Mouse (Mus musculus): ENCODE measurements around the gene Sh2d1b1. TPM values are rescaled to one million over a fixed set of nuclear protein-coding genes. Genes with fewer than 3 reads are reported as not detected.
"Not testable (repeated sequence)": the region's sequence is repeated elsewhere in the genome, so short reads cannot be mapped to it uniquely, and the experiment has no call there.

The Sh2d1b1 gene
- polyA plus RNA-seq (2014; fragmentation: Nextera tagmentation; extraction: Ambion mirVana) = 0.13 and 0.15 TPM in 2 replicates

DNA sequence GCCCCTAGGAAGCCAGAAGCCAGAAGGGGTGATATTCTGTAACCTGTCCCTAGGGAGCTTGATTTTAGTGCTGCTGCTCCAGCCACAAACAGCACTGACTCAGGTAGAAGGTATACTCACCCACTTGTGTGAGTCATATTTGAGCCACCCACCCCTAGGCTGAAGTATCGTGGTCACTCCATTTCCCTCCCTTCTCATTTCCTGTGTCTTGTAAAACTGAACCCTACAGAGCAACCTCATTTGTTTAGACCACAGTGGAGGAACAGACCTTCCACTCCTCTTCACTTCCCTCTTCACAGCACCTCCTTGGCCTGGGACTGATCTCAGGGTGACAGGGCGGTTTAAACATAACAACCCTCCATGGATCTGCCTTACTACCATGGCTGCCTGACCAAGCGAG is at the start of gene Sh2d1b1:
Gene Sh2d1b1 (plus strand): TSS at position 305 of the 400 bp plus-strand sequence.
- H3K36me3 ChIP-seq (ENCODE audit: control insufficient read depth, insufficient read depth, low read length) = no peaks in the 10 kb centered on the region
- no peaks in the 10 kb centered on the region for H3K4me1 ChIP-seq (ENCODE audit: control insufficient read depth, insufficient read depth, low read length)
- no peak within 1 kb of the TSS for H3K9ac ChIP-seq (ENCODE audit: low read depth, low read length)
- no peak within 1 kb of the TSS for H3K27ac ChIP-seq (replicated peaks; ENCODE audit: low read depth, low read length)
- no peaks in the 10 kb centered on the region for H3K9me3 ChIP-seq (ENCODE audit: control insufficient read depth, low read length)
- no peaks in the 10 kb centered on the region for H3K27me3 ChIP-seq (replicated peaks; ENCODE audit: control insufficient read depth, insufficient read depth, low read length)
- ATAC-seq (ENCODE audit: low read depth) (no peak), DNase-seq (ENCODE audit: low spot score) (no peak)
- 83% methylated on average over 2 of the region's 3 CpGs for WGBS
- no peak within 1 kb of the TSS for H3K4me3 ChIP-seq (ENCODE audit: low read depth, low read length)
- no peak within 1 kb of the TSS for H3K4me2 ChIP-seq (ENCODE audit: low read depth, low read length)

DNA sequence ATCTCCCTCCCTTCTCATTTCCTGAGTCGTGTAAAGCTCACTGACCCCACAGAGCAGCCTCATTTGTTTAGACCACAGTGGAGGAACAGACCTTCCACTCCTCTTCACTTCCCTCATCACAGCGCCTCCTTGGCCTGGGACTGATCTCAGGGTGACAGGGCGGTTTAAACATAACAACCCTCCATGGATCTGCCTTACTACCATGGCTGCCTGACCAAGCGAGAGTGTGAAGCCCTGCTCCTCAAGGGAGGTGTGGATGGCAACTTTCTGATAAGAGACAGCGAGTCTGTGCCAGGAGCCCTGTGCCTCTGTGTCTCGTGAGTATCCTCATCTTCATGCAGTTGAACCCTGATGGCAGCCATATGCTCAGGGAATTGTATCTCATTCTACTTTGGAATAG is 44.4 kb upstream of the Sh2d1b1 start, which contains the start of gene Sh2d1b2:
Gene Sh2d1b2 (plus strand): TSS at position 62 of the 400 bp plus-strand sequence.
- not testable (repeated sequence) for H3K4me1 ChIP-seq (ENCODE audit: control insufficient read depth, insufficient read depth, low read length); ATAC-seq (ENCODE audit: low read depth); H3K4me2 ChIP-seq (ENCODE audit: low read depth, low read length); H3K36me3 ChIP-seq (ENCODE audit: control insufficient read depth, insufficient read depth, low read length); DNase-seq (ENCODE audit: low spot score); H3K9me3 ChIP-seq (ENCODE audit: control insufficient read depth, low read length); H3K27me3 ChIP-seq (replicated peaks; ENCODE audit: control insufficient read depth, insufficient read depth, low read length); H3K27ac ChIP-seq (replicated peaks; ENCODE audit: low read depth, low read length); H3K4me3 ChIP-seq (ENCODE audit: low read depth, low read length); H3K9ac ChIP-seq (ENCODE audit: low read depth, low read length)
- WGBS = 73% methylated on average over 4 of the region's 6 CpGs

DNA sequence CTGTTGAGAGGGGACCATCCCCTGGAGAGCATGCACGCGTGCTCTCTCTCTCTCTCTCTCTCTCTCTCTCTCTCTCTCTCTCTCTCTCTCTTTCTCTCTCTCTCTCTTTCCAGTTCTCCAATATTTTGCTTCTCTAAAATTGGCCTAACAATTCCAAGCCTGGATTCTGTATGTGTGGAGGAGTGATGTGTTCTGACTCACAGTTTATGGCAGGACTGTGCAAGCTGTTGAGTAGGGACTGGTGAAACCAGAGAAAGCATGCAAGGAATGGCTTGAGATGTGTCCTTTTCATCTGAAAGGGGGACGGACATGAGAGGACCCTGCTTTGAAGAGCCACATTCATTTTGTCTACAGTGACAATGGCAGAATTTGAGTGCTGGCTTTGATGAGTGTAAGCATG is 32.1 kb upstream of the Sh2d1b1 start:
- H3K36me3 ChIP-seq (ENCODE audit: control insufficient read depth, insufficient read depth, low read length) = no peaks in the 10 kb centered on the region
- no peaks in the 10 kb centered on the region for H3K9me3 ChIP-seq (ENCODE audit: control insufficient read depth, low read length)
- no peaks in the 10 kb centered on the region; the same call in 1 of the 2 replicates for H3K27me3 ChIP-seq (replicated peaks; ENCODE audit: control insufficient read depth, insufficient read depth, low read length)
- 77% methylated on average over 3 of the region's 3 CpGs for WGBS
- ATAC-seq (ENCODE audit: low read depth) (no peak), DNase-seq (ENCODE audit: low spot score) (no peak)
- H3K27ac ChIP-seq (replicated peaks; ENCODE audit: low read depth, low read length) = no peak overlapping the region
- H3K4me2 ChIP-seq (ENCODE audit: low read depth, low read length) = no peak overlapping the region
- no peak overlapping the region for H3K9ac ChIP-seq (ENCODE audit: low read depth, low read length)
- no peak overlapping the region for H3K4me3 ChIP-seq (ENCODE audit: low read depth, low read length)
- no peaks in the 10 kb centered on the region for H3K4me1 ChIP-seq (ENCODE audit: control insufficient read depth, insufficient read depth, low read length)

DNA sequence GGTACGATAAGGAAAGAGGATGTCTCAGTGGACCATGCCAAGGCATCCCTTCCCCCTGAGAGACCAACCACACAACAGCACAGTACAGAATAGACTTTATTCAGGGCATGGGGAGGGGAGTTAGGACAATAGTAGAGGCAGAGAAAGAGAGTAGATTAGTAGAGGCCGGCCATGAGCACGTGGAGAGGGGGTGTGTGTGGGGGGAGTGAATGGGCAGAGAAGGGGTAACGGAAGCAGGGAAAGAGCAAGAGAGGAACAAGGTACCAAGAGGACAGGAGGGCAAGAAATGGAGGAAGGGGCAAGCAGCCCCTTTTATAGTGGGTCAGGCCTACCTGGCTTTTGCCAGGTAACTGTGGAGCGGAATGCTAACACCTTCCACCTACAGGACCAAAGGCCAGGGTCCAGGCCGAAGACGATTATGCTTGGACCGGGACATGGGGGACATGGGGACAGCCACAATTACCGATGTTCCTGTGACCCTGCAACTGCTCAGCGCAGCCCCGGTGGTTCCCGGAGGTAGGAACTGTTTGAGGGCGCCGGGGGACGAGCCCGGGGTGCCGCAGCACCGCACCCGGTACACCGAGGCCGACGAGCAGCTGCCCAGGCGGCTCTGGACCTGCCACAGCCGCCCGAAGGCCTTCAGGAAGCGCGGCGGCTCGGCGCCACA is 22.1 kb upstream of the Sh2d1b1 start:
- Histone ChIP-seq H3K36me3 (ENCODE audit: control insufficient read depth, insufficient read depth, low read length) (no peaks in the 10 kb centered on the region), H3K9ac (ENCODE audit: low read depth, low read length) (peak overlapping the region; percentile 86), H3K9me3 (ENCODE audit: control insufficient read depth, low read length) (no peaks in the 10 kb centered on the region), H3K27ac (replicated peaks; ENCODE audit: low read depth, low read length) (0 out of 2 replicates have a peak overlapping the region, but pooled peaks have one; percentile 15), H3K4me1 (ENCODE audit: control insufficient read depth, insufficient read depth, low read length) (no peaks in the 10 kb centered on the region), H3K4me2 (ENCODE audit: low read depth, low read length) (peak overlapping the region; percentile 71), H3K27me3 (replicated peaks; ENCODE audit: control insufficient read depth, insufficient read depth, low read length) (no peaks in the 10 kb centered on the region), H3K4me3 (ENCODE audit: low read depth, low read length) (peak overlapping the region; percentile 69)
- no peak for DNase-seq (ENCODE audit: low spot score)
- no peak; the same call in none of the 2 replicates for ATAC-seq (ENCODE audit: low read depth)
- 36% methylated on average over 20 of the region's 30 CpGs for WGBS

DNA sequence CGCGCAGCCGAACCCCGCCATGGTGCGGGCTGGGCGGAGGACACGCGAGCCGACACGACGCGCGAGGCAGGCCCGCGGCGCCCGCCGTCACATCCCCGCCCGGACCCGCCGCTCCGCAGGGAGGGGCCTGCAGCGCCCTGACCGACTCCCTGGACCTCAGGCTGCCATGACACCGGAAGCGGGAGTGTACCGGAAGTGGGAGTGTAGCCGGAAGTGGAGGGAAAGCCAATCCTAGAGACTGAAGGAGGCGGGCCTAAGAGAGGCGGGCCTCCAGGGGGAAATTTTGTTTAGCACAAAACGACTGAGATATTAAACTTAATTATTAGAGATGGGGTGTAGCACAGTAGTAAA is 21.6 kb upstream of the Sh2d1b1 start:
- H3K9ac ChIP-seq (ENCODE audit: low read depth, low read length) = peak overlapping the region; percentile 86
- no peaks in the 10 kb centered on the region for H3K36me3 ChIP-seq (ENCODE audit: control insufficient read depth, insufficient read depth, low read length)
- peak overlapping the region; percentile 71 for H3K4me2 ChIP-seq (ENCODE audit: low read depth, low read length)
- H3K4me1 ChIP-seq (ENCODE audit: control insufficient read depth, insufficient read depth, low read length) = no peaks in the 10 kb centered on the region
- DNase-seq (ENCODE audit: low spot score) (peak; percentile 95), ATAC-seq (ENCODE audit: low read depth) (peak; percentile 100)
- 3% methylated on average over 27 of the region's 32 CpGs for WGBS
- no peaks in the 10 kb centered on the region for H3K27me3 ChIP-seq (replicated peaks; ENCODE audit: control insufficient read depth, insufficient read depth, low read length)
- peak overlapping the region; percentile 69 for H3K4me3 ChIP-seq (ENCODE audit: low read depth, low read length)
- 0 out of 2 replicates have a peak overlapping the region, but pooled peaks have one; percentile 15 for H3K27ac ChIP-seq (replicated peaks; ENCODE audit: low read depth, low read length)
- no peaks in the 10 kb centered on the region for H3K9me3 ChIP-seq (ENCODE audit: control insufficient read depth, low read length)

DNA sequence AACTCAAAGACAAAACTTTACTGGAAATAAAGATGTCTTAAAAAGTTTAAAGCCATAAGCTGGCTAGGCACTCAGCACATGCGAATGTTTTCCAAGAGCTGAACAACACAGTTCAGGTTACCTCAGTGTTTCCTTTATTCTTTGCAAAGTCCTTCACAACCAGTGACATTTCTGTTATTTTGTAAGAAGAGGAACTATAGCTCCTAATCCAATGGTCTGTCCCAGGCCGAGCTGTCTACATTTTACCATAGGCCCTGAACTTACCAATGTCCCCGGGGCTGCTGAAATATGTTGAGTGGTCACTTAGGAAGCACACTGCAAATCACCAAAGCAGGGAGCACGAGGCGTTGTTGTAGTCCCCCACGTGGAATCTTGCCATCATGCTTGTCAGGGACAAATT is 6.8 kb upstream of the Sh2d1b1 start:
- H3K4me2 ChIP-seq (ENCODE audit: low read depth, low read length) = no peak overlapping the region
- no peak overlapping the region for H3K9ac ChIP-seq (ENCODE audit: low read depth, low read length)
- H3K4me3 ChIP-seq (ENCODE audit: low read depth, low read length) = no peak overlapping the region
- no peak for DNase-seq (ENCODE audit: low spot score)
- H3K27ac ChIP-seq (replicated peaks; ENCODE audit: low read depth, low read length) = no peak overlapping the region
- no peaks in the 10 kb centered on the region for H3K27me3 ChIP-seq (replicated peaks; ENCODE audit: control insufficient read depth, insufficient read depth, low read length)
- H3K4me1 ChIP-seq (ENCODE audit: control insufficient read depth, insufficient read depth, low read length) = no peaks in the 10 kb centered on the region
- ATAC-seq (ENCODE audit: low read depth) = no peak
- H3K36me3 ChIP-seq (ENCODE audit: control insufficient read depth, insufficient read depth, low read length) = no peaks in the 10 kb centered on the region
- 81% methylated on average over 6 of the region's 6 CpGs for WGBS
- peaks cover 8% of the 10 kb centered on the region for H3K9me3 ChIP-seq (ENCODE audit: control insufficient read depth, low read length)

DNA sequence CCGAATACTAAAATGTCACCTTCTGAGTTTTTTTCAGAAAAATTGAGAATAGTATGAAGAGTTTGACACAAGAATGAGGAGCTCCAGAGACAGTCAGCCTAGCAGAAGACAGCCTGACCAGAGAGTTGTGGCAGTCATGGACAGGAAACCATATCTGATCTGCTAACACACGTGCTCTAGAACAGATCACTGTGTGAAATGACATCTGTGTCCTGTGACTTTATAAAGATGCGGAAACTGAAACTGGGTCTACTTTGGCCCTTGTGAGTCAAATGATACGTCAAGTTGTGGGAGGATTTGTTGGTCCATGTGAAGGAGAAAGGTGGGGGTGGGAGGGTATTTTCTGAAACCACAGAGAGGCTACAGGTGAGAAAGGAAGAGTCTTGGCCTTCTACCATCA is 6.4 kb upstream of the Sh2d1b1 start:
- ATAC-seq (ENCODE audit: low read depth) = no peak
- DNase-seq (ENCODE audit: low spot score) = no peak
- Histone ChIP-seq H3K4me1 (ENCODE audit: control insufficient read depth, insufficient read depth, low read length) (no peaks in the 10 kb centered on the region), H3K27ac (replicated peaks; ENCODE audit: low read depth, low read length) (no peak overlapping the region), H3K4me3 (ENCODE audit: low read depth, low read length) (no peak overlapping the region), H3K27me3 (replicated peaks; ENCODE audit: control insufficient read depth, insufficient read depth, low read length) (no peaks in the 10 kb centered on the region), H3K9ac (ENCODE audit: low read depth, low read length) (no peak overlapping the region), H3K4me2 (ENCODE audit: low read depth, low read length) (no peak overlapping the region), H3K9me3 (ENCODE audit: control insufficient read depth, low read length) (peaks cover 8% of the 10 kb centered on the region), H3K36me3 (ENCODE audit: control insufficient read depth, insufficient read depth, low read length) (no peaks in the 10 kb centered on the region)
- WGBS = 81% methylated on average over 4 of the region's 4 CpGs

DNA sequence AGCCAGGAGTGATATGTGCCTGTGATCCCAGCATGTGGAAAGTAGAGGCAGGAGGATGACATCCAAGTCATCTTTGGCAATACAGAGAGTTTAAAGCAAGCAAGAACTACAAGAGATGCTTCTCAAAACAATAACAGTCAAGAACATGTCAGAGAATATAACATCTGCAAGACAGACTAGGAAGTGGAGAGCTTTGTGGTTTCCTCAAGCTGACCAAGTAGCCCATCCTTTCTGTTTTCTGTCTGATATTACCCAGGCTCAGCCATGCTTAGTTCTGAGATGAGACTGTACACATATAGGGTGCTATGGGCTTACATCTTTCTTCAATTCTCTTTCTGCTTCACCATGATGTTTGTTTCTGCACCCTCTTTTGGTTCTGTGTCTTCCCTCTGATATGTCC is 3.9 kb upstream of the Sh2d1b1 start:
- Histone ChIP-seq H3K36me3 (ENCODE audit: control insufficient read depth, insufficient read depth, low read length) (no peaks in the 10 kb centered on the region), H3K27me3 (replicated peaks; ENCODE audit: control insufficient read depth, insufficient read depth, low read length) (no peaks in the 10 kb centered on the region), H3K9ac (ENCODE audit: low read depth, low read length) (no peak overlapping the region), H3K4me3 (ENCODE audit: low read depth, low read length) (no peak overlapping the region), H3K9me3 (ENCODE audit: control insufficient read depth, low read length) (no peaks in the 10 kb centered on the region), H3K4me2 (ENCODE audit: low read depth, low read length) (no peak overlapping the region), H3K4me1 (ENCODE audit: control insufficient read depth, insufficient read depth, low read length) (no peaks in the 10 kb centered on the region), H3K27ac (replicated peaks; ENCODE audit: low read depth, low read length) (no peak overlapping the region)
- ATAC-seq (ENCODE audit: low read depth) (no peak), DNase-seq (ENCODE audit: low spot score) (no peak)
